Mouse (Mus musculus): ENCODE data around the gene Ets1. TPM values are rescaled to one million over a fixed set of nuclear protein-coding genes. Genes with fewer than 3 reads are reported as not detected.

Ets1 gene
- total and polyA plus RNA-seq, 3 experiments, result 10.0 to 23.5 (median 19.8) TPM

GRCm38 (mm10) chr9:32677646-32678045, 41.6 kb downstream of the Ets1 start:
- Histone ChIP-seq H3K9me3 (replicated peaks; ENCODE audit: low read length) (no peaks in the 10 kb centered on the region), H3K27ac (ENCODE audit: insufficient read depth, low read depth) (no peak overlapping the region), H3K4me1 (ENCODE audit: control insufficient read depth in 1 of 2, insufficient read depth in 2 of 2) (peaks cover 9 to 74% of the 10 kb centered on the region in 2 experiments; a peak in 3 of 4 replicates), H3K36me3 (replicated peaks in 1 of 2; ENCODE audit: control insufficient read depth in 1 of 2, insufficient read depth in 1 of 2, low read length in 1 of 2) (no peaks in the 10 kb centered on the region), H3K4me2 (ENCODE audit: insufficient read depth, low read depth, poor library complexity, severe bottlenecking) (no peak overlapping the region), H3K9ac (ENCODE audit: insufficient read depth, low read depth) (no peak overlapping the region), H3K4me3 (replicated peaks in 1 of 3; ENCODE audit: low read depth in 2 of 3, low read length in 2 of 3, poor library complexity in 1 of 3) (no peak overlapping the region), H3K79me2 (replicated peaks; ENCODE audit: control insufficient read depth, extremely low read depth, insufficient read depth, poor library complexity, severe bottlenecking) (no peaks in the 10 kb centered on the region), H3K27me3 (replicated peaks) (peaks cover 1% of the 10 kb centered on the region)
- in situ Hi-C loops (cut with MboI; ENCODE audit: low pct_ligation_motif_present, low pct_unique_long_range_greater_than_20kb, low sequenced_read_pairs), result no loop called here
- dilution Hi-C loops (cut with MboI; ENCODE audit: extremely low pct_ligation_motif_present, extremely low pct_unique_long_range_greater_than_20kb, low sequenced_read_pairs), result no loop called here
- no peak for DNase-seq (ENCODE audit: extremely low read depth)
- TF ChIP-seq RAD21 (IDR thresholded peaks at IDR 0.05; ENCODE audit: low read depth, low read length), result peak; percentile 41
- TF ChIP-seq POLR2AphosphoS2 (IDR thresholded peaks at IDR 0.05; ENCODE audit: low read depth, low read length), result no peak
- TF ChIP-seq CTCF (conservative IDR thresholded peaks at IDR 0.05 in 1 of 2, IDR thresholded peaks at IDR 0.05 in 1 of 2; ENCODE audit: low read depth in 2 of 2, low read length in 2 of 2), result peak in 1 of 2 experiments; percentile 51; a peak in 2 of 4 replicates
- no peak for TF ChIP-seq POLR2A (IDR thresholded peaks at IDR 0.05; ENCODE audit: low read depth, low read length)
- no peak for TF ChIP-seq TBP (conservative IDR thresholded peaks at IDR 0.05; ENCODE audit: low read depth, low read length)
- TF ChIP-seq JUN (IDR thresholded peaks at IDR 0.05; ENCODE audit: insufficient read depth, low read depth, low read length), result no peak
- TF ChIP-seq IRF4 (IDR thresholded peaks at IDR 0.05; ENCODE audit: low read depth, low read length), result no peak
- no peak for TF ChIP-seq ZNF384 (IDR thresholded peaks at IDR 0.05; ENCODE audit: low read depth, low read length)
- TF ChIP-seq ZKSCAN1 (IDR thresholded peaks at IDR 0.05; ENCODE audit: borderline replicate concordance, low read depth, low read length), result no peak
- peak; percentile 41 for TF ChIP-seq SMC3 (IDR thresholded peaks at IDR 0.05; ENCODE audit: low read depth, low read length)
- no peak for TF ChIP-seq NRF1 (IDR thresholded peaks at IDR 0.05; ENCODE audit: low read depth, low read length)
- TF ChIP-seq USF1 (IDR thresholded peaks at IDR 0.05; ENCODE audit: low read depth, low read length), result no peak

- no peak overlapping the region for H3K4me2 ChIP-seq (ENCODE audit: insufficient read depth, low read depth, poor library complexity, severe bottlenecking)
- TF ChIP-seq CHD2 (IDR thresholded peaks at IDR 0.05; ENCODE audit: low read length) (no peak), TCF12 (IDR thresholded peaks at IDR 0.05; ENCODE audit: low read depth, low read length) (no peak), RAD21 (IDR thresholded peaks at IDR 0.05; ENCODE audit: low read depth, low read length) (no peak), MYC (IDR thresholded peaks at IDR 0.05; ENCODE audit: low read depth, low read length) (no peak), ZNF384 (IDR thresholded peaks at IDR 0.05; ENCODE audit: low read depth, low read length) (no peak), E2F4 (IDR thresholded peaks at IDR 0.05; ENCODE audit: insufficient replicate concordance, low read depth, low read length) (no peak), MAZ (IDR thresholded peaks at IDR 0.05; ENCODE audit: low read depth, low read length) (no peak), HCFC1 (IDR thresholded peaks at IDR 0.05; ENCODE audit: low read depth, low read length) (no peak), POLR2AphosphoS2 (IDR thresholded peaks at IDR 0.05; ENCODE audit: low read depth, low read length) (no peak), PAX5 (IDR thresholded peaks at IDR 0.05; ENCODE audit: low read length) (no peak), MAFK (IDR thresholded peaks at IDR 0.05; ENCODE audit: insufficient replicate concordance, low read length) (no peak), KAT2A (IDR thresholded peaks at IDR 0.05; ENCODE audit: insufficient replicate concordance, low read length) (no peak), BHLHE40 (IDR thresholded peaks at IDR 0.05; ENCODE audit: low read depth, low read length) (no peak), TBP (conservative IDR thresholded peaks at IDR 0.05; ENCODE audit: low read depth, low read length) (no peak), NRF1 (IDR thresholded peaks at IDR 0.05; ENCODE audit: low read depth, low read length) (no peak)
- H3K36me3 ChIP-seq (replicated peaks in 1 of 2; ENCODE audit: control insufficient read depth in 1 of 2, insufficient read depth in 1 of 2, low read length in 1 of 2), result no peaks in the 10 kb centered on the region
- H3K27ac ChIP-seq (ENCODE audit: insufficient read depth, low read depth), result no peak overlapping the region
- H3K79me2 ChIP-seq (replicated peaks; ENCODE audit: control insufficient read depth, extremely low read depth, insufficient read depth, poor library complexity, severe bottlenecking), result no peaks in the 10 kb centered on the region
- no peak for DNase-seq (ENCODE audit: extremely low read depth)
- H3K4me1 ChIP-seq (ENCODE audit: control insufficient read depth in 1 of 2, insufficient read depth in 2 of 2), result peaks cover 9 to 68% of the 10 kb centered on the region in 2 experiments; a peak in 3 of 4 replicates
- dilution Hi-C loops (cut with MboI; ENCODE audit: extremely low pct_ligation_motif_present, extremely low pct_unique_long_range_greater_than_20kb, low sequenced_read_pairs) (no loop called here), in situ Hi-C loops (cut with MboI; ENCODE audit: low pct_ligation_motif_present, low pct_unique_long_range_greater_than_20kb, low sequenced_read_pairs) (no loop called here)
- peaks cover 1% of the 10 kb centered on the region for H3K27me3 ChIP-seq (replicated peaks)
- no peak overlapping the region for H3K4me3 ChIP-seq (replicated peaks in 1 of 3; ENCODE audit: low read depth in 2 of 3, low read length in 2 of 3, poor library complexity in 1 of 3)
- no peaks in the 10 kb centered on the region for H3K9me3 ChIP-seq (replicated peaks; ENCODE audit: low read length)
- H3K9ac ChIP-seq (ENCODE audit: insufficient read depth, low read depth), result no peak overlapping the region
Observed at GRCm38 (mm10) chr9:32678120-32678757, 42.2 kb downstream of the Ets1 start.

Data from CH12.LX (cell line).